Mouse (Mus musculus): ENCODE results near the gene Itga6. TPM values are rescaled to one million over a fixed set of nuclear protein-coding genes. Genes with fewer than 3 reads are reported as not detected.
"Not testable (repeated sequence)": the region's sequence is repeated elsewhere in the genome, so short reads cannot be mapped to it uniquely, and the experiment has no call there.

The Itga6 gene
- 10 to 100 TPM; 38.9 to 39.4 TPM for total RNA-seq (2021)
- long read RNA-seq, experiment 1, full-length matches to known transcripts, result 3 of 9 reads
- long read RNA-seq, experiment 1, partial matches to known transcripts, result 0 of 9 reads
- long read RNA-seq, experiment 1, other reads (novel, unspliced or antisense), result 6 of 9 reads
- long read RNA-seq, experiment 2, full-length matches to known transcripts, result 2 of 17 reads
- long read RNA-seq, experiment 2, partial matches to known transcripts, result 5 of 17 reads
- long read RNA-seq, experiment 2, other reads (novel, unspliced or antisense), result 10 of 17 reads

GRCm38 (mm10) chr2:71745610-71746374 lies at the start of gene Itga6:
TSS of gene Itga6 (plus strand) at chr2:71745616.
- DNase-seq (ENCODE audit: low spot score in 2 of 2), result no peak

GRCm38 (mm10) chr2:71696776-71697175 lies 48.6 kb upstream of the Itga6 start:
- DNase-seq (ENCODE audit: low spot score in 2 of 2), result no peak

GRCm38 (mm10) chr2:71697408-71698336 lies 47.7 kb upstream of the Itga6 start:
- DNase-seq (ENCODE audit: low spot score in 2 of 2), result no peak

GRCm38 (mm10) chr2:71698366-71698765 lies 47.0 kb upstream of the Itga6 start:
- no peak for DNase-seq (ENCODE audit: low spot score in 2 of 2)

GRCm38 (mm10) chr2:71698942-71699341 lies 46.5 kb upstream of the Itga6 start:
- no peak for DNase-seq (ENCODE audit: low spot score in 2 of 2)

- DNase-seq (ENCODE audit: low spot score in 2 of 2), result no peak
Observed at GRCm38 (mm10) chr2:71701341-71701740, 44.1 kb upstream of the Itga6 start.

- no peak for DNase-seq (ENCODE audit: low spot score in 2 of 2)
Observed at GRCm38 (mm10) chr2:71704309-71704708, 41.1 kb upstream of the Itga6 start.

GRCm38 (mm10) chr2:71708886-71709285 lies 36.5 kb upstream of the Itga6 start:
- no peak for DNase-seq (ENCODE audit: low spot score in 2 of 2)

GRCm38 (mm10) chr2:71711640-71712039 lies 33.8 kb upstream of the Itga6 start:
- DNase-seq (ENCODE audit: low spot score in 2 of 2), result no peak

GRCm38 (mm10) chr2:71714416-71714815 lies 31.0 kb upstream of the Itga6 start:
- no peak for DNase-seq (ENCODE audit: low spot score in 2 of 2)

GRCm38 (mm10) chr2:71719005-71719386 lies 26.4 kb upstream of the Itga6 start:
- no peak for DNase-seq (ENCODE audit: low spot score in 2 of 2)

GRCm38 (mm10) chr2:71719387-71720034 lies 25.9 kb upstream of the Itga6 start:
- DNase-seq (ENCODE audit: low spot score in 2 of 2), result peak; percentile 25 to 47

- DNase-seq (ENCODE audit: low spot score in 2 of 2), result not testable (repeated sequence)
Observed at GRCm38 (mm10) chr2:71720556-71720955, 24.9 kb upstream of the Itga6 start.

- no peak for DNase-seq (ENCODE audit: low spot score in 2 of 2)
Observed at GRCm38 (mm10) chr2:71722913-71723312, 22.5 kb upstream of the Itga6 start.

GRCm38 (mm10) chr2:71723623-71724022 lies 21.8 kb upstream of the Itga6 start:
- no peak for DNase-seq (ENCODE audit: low spot score in 2 of 2)

GRCm38 (mm10) chr2:71724028-71724427 lies 21.4 kb upstream of the Itga6 start:
- DNase-seq (ENCODE audit: low spot score in 2 of 2), result no peak

- no peak for DNase-seq (ENCODE audit: low spot score in 2 of 2)
Observed at GRCm38 (mm10) chr2:71725446-71725845, 20.0 kb upstream of the Itga6 start.

GRCm38 (mm10) chr2:71726883-71727676 lies 18.3 kb upstream of the Itga6 start:
- no peak for DNase-seq (ENCODE audit: low spot score in 2 of 2)

GRCm38 (mm10) chr2:71728341-71728740 lies 17.1 kb upstream of the Itga6 start:
- DNase-seq (ENCODE audit: low spot score in 2 of 2), result no peak

GRCm38 (mm10) chr2:71728796-71729195 lies 16.6 kb upstream of the Itga6 start:
- no peak for DNase-seq (ENCODE audit: low spot score in 2 of 2)
